Mouse (Mus musculus) pancreas, adult 10 weeks (tissue): Measurements from ENCODE around the gene Krt5. TPM values are rescaled to one million over a fixed set of nuclear protein-coding genes. Genes with fewer than 3 reads are reported as not detected.

Source experiments
- polyA plus RNA-seq: library from polyadenylated mRNA; stranded (reverse); fragments of 350-450 nt; fragmentation: Illumina TruSeq; extraction: RNeasy Lipid Tissue Mini Kit (QIAGEN cat#74804); gene quantifications from one replicate; pipeline ENCODE4 v1.2.3, GENCODE M21; 2015; ENCODE audit warnings: low read depth, low replicate concordance; ENCODE audit not compliant: insufficient read depth

The Krt5 gene
- polyA plus RNA-seq, result not detected

DNA sequence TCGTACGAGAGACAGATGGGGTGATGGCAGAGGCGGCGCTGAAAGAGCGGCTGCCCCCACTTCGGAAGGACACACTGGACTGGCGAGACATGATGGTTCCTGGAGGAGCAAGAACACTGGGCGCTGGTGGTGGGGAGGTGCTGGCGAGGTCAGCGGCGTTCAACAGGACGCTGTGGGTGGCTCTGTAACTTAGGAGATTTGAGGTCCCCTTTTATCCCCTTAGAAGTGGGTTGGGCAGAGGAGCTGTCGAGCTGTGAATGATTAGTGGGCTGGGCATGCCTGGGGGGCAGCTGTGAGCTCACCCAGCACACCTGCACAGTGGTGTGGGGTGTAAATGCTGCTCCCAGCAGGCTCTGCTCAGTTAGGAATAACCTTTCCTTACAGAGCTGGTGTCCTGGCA, at the start of gene Krt5:
TSS of gene Krt5 (minus strand) at position 179 of the 400 bp plus-strand sequence.

DNA sequence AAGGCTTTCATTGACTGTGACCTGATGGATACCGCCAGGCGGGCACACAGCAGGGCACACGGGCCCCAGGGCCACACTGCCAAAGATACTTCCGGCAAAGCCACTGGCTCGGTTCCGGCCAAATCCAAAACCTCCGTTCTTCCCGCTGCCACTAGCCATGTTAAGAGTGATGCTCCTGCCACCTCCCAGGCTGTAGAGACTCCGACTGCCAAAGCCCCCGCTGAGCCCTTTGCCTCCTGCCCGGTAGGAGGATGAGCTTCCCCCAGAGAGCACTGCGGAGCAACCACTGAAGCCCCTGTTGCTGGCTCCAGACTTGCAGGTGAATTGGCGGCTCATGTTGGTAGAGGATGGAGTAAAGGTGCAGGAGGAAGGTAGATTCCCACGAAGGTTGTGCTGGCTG, 30.0 kb upstream of the Krt5 start, which contains the start of gene Krt71:
TSS of gene Krt71 (minus strand) at position 399 of the 400 bp plus-strand sequence.

DNA sequence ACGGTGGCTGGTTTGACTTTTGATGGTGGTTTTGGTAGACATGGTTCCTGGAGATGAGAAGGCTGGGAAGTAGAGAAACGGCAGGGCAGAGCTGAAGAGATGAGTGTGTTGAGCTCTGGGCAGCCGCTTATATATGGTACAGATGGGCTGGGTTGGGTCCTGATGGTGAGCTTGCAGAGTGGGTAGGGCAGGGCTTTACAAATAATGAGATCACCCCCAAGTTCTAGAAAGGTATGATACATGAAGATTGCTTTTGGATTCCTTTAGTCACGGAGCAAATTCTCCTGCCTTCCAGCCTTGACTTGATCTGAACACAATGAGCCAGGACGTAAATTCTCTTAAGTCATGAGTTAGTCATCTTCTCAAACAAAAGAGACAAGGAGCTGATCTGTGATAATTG, 18.5 kb downstream of the Krt5 start, which contains the start of gene Krt6a:
TSS of gene Krt6a (minus strand) at position 101 of the 400 bp plus-strand sequence.

DNA sequence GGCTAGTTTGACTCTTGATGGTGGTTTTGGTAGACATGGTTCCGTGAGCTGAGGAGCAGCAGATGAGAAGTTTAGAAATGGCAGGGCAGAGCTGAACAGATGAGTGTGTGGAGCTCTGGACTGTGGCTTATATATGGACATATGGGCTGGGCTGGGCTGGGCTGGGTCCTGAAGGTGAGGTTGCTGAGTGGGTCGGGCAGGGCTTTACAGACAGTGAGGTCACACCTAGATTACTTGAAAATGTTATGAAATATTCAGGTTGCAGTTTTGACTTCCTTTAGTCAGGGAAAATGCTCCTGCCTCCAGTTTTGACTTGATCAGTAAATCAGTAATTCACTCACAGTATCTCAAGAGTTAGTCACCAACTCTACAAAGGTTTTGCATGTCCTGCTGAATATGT, 32.5 kb downstream of the Krt5 start, which contains the start of gene Krt6b:
TSS of gene Krt6b (minus strand) at position 101 of the 400 bp plus-strand sequence.

Other genes with a start within 250 kb of the Krt5 start
- gene Krt81, start 249.1 kb downstream of the Krt5 start, polyA plus RNA-seq, result not detected
- not detected for gene Krt86, start 239.4 kb downstream of the Krt5 start, polyA plus RNA-seq
- gene Krt83, start 221.4 kb downstream of the Krt5 start, polyA plus RNA-seq, result not detected
- not detected for gene Gm49425, start 195.6 kb downstream of the Krt5 start, polyA plus RNA-seq
- gene Krt84, start 180.1 kb downstream of the Krt5 start, polyA plus RNA-seq, result not detected
- gene Krt82, start 162.2 kb downstream of the Krt5 start, polyA plus RNA-seq, result not detected
- not detected for gene Krt90, start 149.9 kb downstream of the Krt5 start, polyA plus RNA-seq
- gene Krt75, start 139.0 kb downstream of the Krt5 start, polyA plus RNA-seq, result not detected
- not detected for gene Gm5414, start 84.7 kb downstream of the Krt5 start, polyA plus RNA-seq
- not detected for gene Gm5478, start 65.5 kb downstream of the Krt5 start, polyA plus RNA-seq
- gene Krt6b, start 32.6 kb downstream of the Krt5 start, polyA plus RNA-seq, result not detected
- not detected for gene Krt6a, start 18.6 kb downstream of the Krt5 start, polyA plus RNA-seq
- gene Krt71, start 30.2 kb upstream of the Krt5 start, polyA plus RNA-seq, result not detected
- not detected for gene Krt72, start 73.6 kb upstream of the Krt5 start, polyA plus RNA-seq
- gene Krt73, start 89.4 kb upstream of the Krt5 start, polyA plus RNA-seq, result not detected
- gene Krt2, start 105.3 kb upstream of the Krt5 start, polyA plus RNA-seq, result not detected
- not detected for gene Krt1, start 137.9 kb upstream of the Krt5 start, polyA plus RNA-seq
- gene Krt77, start 156.8 kb upstream of the Krt5 start, polyA plus RNA-seq, result not detected
- 0.35 TPM for gene Krt76, start 180.0 kb upstream of the Krt5 start, polyA plus RNA-seq
- gene Krt4, start 211.8 kb upstream of the Krt5 start, polyA plus RNA-seq, result not detected
- gene Krt79, start 227.4 kb upstream of the Krt5 start, polyA plus RNA-seq, result not detected
- not detected for gene Krt78, start 241.4 kb upstream of the Krt5 start, polyA plus RNA-seq